Mouse (Mus musculus) heart, embryonic 15.5 days (tissue): ENCODE results near the gene Azi2. TPM values are rescaled to one million over a fixed set of nuclear protein-coding genes. Genes with fewer than 3 reads are reported as not detected.
A peak's percentile ranks its signal among the peaks of the same experiment; 100 is the strongest.

Source experiments
- ATAC-seq: fragments of 200-750 bp; cut with Nextera tagmentation; replicated peaks from 2 replicates; pipeline ENCODE4 v1.8.0; 2017; ENCODE audit warnings: low read depth, moderate TSS enrichment; ENCODE audit not compliant: insufficient number of reproducible peaks, insufficient read depth, low FRiP score
- H3K27ac ChIP-seq: fragments of 300-500 bp; sonication (generic); 2 replicates; pipeline ENCODE4 v1.5.1; 2015; ENCODE audit warnings: mild to moderate bottlenecking, inconsistent platforms
- H3K27me3 ChIP-seq: fragments of 300-500 bp; sonication (generic); 2 replicates; pipeline ENCODE4 v1.6.1; 2015; ENCODE audit warnings: inconsistent platforms
- H3K36me3 ChIP-seq: fragments of 300-500 bp; sonication (generic); 2 replicates; pipeline ENCODE4 v1.6.1; 2015; ENCODE audit warnings: mild to moderate bottlenecking, inconsistent platforms
- H3K4me1 ChIP-seq: fragments of 300-500 bp; sonication (generic); replicated peaks from 2 replicates; pipeline ENCODE4 v1.6.1; 2015; ENCODE audit warnings: inconsistent platforms
- H3K4me2 ChIP-seq: fragments of 300-500 bp; sonication (generic); 2 replicates; pipeline ENCODE4 v1.6.1; 2015; ENCODE audit warnings: inconsistent platforms, mild to moderate bottlenecking, moderate library complexity
- H3K4me3 ChIP-seq: fragments of 300-500 bp; sonication (generic); 2 replicates; pipeline ENCODE4 v1.5.1; 2015; ENCODE audit warnings: mild to moderate bottlenecking, inconsistent platforms
- H3K9ac ChIP-seq: fragments of 300-500 bp; sonication (generic); 2 replicates; pipeline ENCODE4 v1.6.1; 2015; ENCODE audit warnings: mild to moderate bottlenecking, inconsistent platforms
- H3K9me3 ChIP-seq: fragments of 300-500 bp; sonication (generic); replicated peaks from 2 replicates; pipeline ENCODE4 v1.6.1; 2016; ENCODE audit warnings: inconsistent platforms
- WGBS: fragments of 180-500 bp; shearing (Covaris S2); methylation state at CpG from one replicate; pipeline ENCODE4 v1.1.7; 2015; ENCODE audit warnings: mixed read lengths; 5-methylcytosine and 5-hydroxymethylcytosine counted together
- polyA plus RNA-seq: library from polyadenylated mRNA; unstranded; fragments of >200 nt; fragmentation: Nextera tagmentation; extraction: Ambion mirVana; gene quantifications from 2 replicates; pipeline ENCODE4 v1.2.1, GENCODE M21; 2015

Azi2 gene
- 62.5 and 67.2 TPM in 2 replicates for polyA plus RNA-seq

DNA sequence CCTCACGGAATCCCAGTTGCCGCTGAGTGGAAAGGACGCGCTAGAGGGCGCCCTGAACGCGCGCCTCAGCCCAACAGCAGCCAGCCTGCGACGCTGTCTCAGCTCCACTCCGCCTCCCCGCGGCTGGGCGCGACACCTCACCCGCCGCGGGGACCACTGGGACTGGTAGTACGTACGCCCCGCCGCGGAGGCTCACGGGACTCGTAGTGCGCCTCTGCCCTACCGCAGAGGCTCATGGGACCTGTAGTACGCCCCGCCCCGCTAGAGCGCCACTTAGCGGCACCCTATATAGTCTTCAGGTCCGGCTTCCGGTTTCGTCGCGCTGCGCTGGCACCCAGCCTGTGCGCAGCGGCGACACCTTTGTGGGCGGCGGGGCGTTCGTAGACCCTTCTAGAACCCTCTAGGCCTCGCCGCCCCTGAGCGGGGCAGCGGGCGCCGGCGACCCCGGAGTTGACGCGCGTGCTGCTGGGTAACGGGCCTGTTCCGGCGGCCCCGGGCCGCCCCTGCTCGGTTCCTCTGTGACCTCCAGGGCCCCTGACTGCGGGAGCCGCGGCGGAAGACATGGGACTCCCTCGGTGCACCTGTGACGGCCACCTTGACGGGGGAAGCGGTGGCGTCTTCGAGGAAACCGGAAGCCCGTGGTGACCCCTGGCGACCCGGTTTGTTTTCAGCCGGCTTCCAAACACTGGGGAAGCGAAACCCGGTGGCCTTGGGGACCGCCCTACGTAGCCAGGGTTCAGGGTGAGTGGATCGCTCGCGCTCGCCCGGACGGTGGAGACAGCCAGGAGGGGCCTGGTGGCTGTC lies at the start of gene Azi2:
Gene Azi2, plus strand, starts transcription at position 282 of the 804 bp plus-strand sequence.
- Histone ChIP-seq H3K27me3 (no peaks in the 10 kb centered on the region), H3K36me3 (0 out of 2 replicates have a peak, but pooled peaks cover 3% of the 10 kb centered on the region), H3K4me3 (peak within 1 kb of the TSS; percentile 87), H3K27ac (peak within 1 kb of the TSS; percentile 98), H3K9me3 (no peaks in the 10 kb centered on the region), H3K4me1 (peaks cover 18% of the 10 kb centered on the region), H3K9ac (peak within 1 kb of the TSS; percentile 93), H3K4me2 (peak within 1 kb of the TSS; percentile 78)
- ATAC-seq = peak; percentile 99
- under 1% methylated on average over 87 of the region's 87 CpGs for WGBS

DNA sequence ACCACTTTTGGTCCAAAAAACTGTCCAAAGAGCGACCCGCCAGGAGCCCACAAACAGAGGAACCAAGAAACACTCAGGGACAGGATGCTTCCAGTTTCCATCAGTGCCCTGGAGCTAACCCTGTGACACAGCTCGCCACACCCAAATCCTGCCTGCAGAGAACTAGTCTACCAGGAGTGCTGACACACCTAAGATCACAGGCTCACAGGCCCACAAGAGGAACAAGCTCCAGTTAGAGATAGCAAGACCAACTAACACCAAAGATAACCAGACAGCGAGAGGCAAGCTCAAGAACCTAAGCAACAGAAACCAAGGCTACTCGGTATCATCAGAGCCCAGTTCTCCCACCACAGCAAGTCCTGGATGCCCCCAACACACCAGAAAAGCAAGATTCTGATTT lies 43.7 kb upstream of the Azi2 start:
- Histone ChIP-seq H3K4me2 (no peak overlapping the region), H3K4me3 (no peak overlapping the region), H3K9me3 (no peaks in the 10 kb centered on the region), H3K9ac (no peak overlapping the region), H3K27me3 (no peaks in the 10 kb centered on the region), H3K36me3 (no peaks in the 10 kb centered on the region), H3K27ac (no peak overlapping the region), H3K4me1 (no peaks in the 10 kb centered on the region)
- ATAC-seq = no peak
- WGBS = 69% methylated on average over 5 of the region's 5 CpGs

- ATAC-seq = no peak
- H3K27me3 ChIP-seq = no peaks in the 10 kb centered on the region
- H3K4me1 ChIP-seq = no peaks in the 10 kb centered on the region
- no peaks in the 10 kb centered on the region for H3K36me3 ChIP-seq
- no peak overlapping the region for H3K27ac ChIP-seq
- no peak overlapping the region for H3K9ac ChIP-seq
- WGBS = 68% methylated on average over 3 of the region's 3 CpGs
- no peak overlapping the region for H3K4me3 ChIP-seq
- H3K4me2 ChIP-seq = no peak overlapping the region
- no peaks in the 10 kb centered on the region for H3K9me3 ChIP-seq
Measured at GRCm38 (mm10) chr9:118001488-118001887, 38.8 kb upstream of the Azi2 start.

- ATAC-seq = no peak
- no peak overlapping the region for H3K4me3 ChIP-seq
Measured at GRCm38 (mm10) chr9:118003218-118003886, 36.9 kb upstream of the Azi2 start.

DNA sequence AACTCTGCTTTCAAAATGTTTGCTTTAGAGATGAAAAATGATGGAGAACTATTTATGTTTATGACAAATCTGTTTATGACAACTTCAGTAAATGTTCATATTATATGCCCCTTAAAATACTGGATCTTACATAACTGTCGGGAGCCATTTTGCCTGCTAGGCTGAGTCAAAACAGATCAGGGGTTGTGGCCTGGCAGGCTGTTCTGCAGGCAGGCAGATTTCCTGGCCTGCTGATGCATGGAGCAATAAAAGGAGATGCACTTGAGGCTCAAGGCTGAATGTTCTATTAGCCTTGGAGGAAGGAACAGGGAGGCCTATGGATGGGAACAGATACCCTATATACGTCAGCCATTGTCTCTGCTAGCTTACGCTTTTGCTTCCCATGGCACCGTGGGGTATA lies 36.4 kb upstream of the Azi2 start:
- Histone ChIP-seq H3K4me1 (no peaks in the 10 kb centered on the region), H3K4me2 (no peak overlapping the region), H3K4me3 (no peak overlapping the region), H3K27ac (no peak overlapping the region), H3K9ac (no peak overlapping the region), H3K36me3 (no peaks in the 10 kb centered on the region), H3K9me3 (no peaks in the 10 kb centered on the region), H3K27me3 (no peaks in the 10 kb centered on the region)
- no peak for ATAC-seq
- 87% methylated on average over 4 of the region's 4 CpGs for WGBS

More at GRCm38 (mm10) chr9:118003218-118003886, 36.9 kb upstream of the Azi2 start:
- no peaks in the 10 kb centered on the region for H3K9me3 ChIP-seq
- H3K27ac ChIP-seq = no peak overlapping the region
- 71% methylated on average over 4 of the region's 4 CpGs for WGBS
- H3K9ac ChIP-seq = no peak overlapping the region
- H3K27me3 ChIP-seq = no peaks in the 10 kb centered on the region
- H3K4me1 ChIP-seq = no peaks in the 10 kb centered on the region
- no peaks in the 10 kb centered on the region for H3K36me3 ChIP-seq
- no peak overlapping the region for H3K4me2 ChIP-seq

GRCm38 (mm10) chr9:118012928-118013327 lies 27.4 kb upstream of the Azi2 start:
- Histone ChIP-seq H3K27me3 (no peaks in the 10 kb centered on the region), H3K9me3 (no peaks in the 10 kb centered on the region), H3K36me3 (no peaks in the 10 kb centered on the region), H3K4me3 (no peak overlapping the region), H3K27ac (no peak overlapping the region), H3K4me2 (no peak overlapping the region), H3K4me1 (no peaks in the 10 kb centered on the region), H3K9ac (no peak overlapping the region)
- ATAC-seq = no peak
- 86% methylated on average over 3 of the region's 3 CpGs for WGBS

DNA sequence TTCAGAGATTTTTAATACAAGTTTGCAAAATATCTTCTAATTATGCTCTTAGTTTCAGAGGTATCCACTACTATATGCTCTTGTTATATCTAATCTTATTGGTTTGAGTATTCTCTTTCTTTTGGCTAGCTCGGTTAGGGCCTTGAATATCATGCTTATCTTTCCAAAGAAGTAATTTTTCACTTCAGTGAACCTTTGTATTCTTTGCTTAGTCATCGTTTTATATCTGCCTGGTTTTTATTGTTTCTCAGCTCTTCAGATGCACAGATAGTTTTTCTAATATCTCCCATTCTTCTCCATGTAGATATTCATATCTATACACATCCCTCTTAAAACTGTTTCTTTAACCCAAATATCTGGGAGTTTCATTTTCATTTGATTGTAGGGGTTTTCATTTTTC lies 15.3 kb upstream of the Azi2 start:
- Histone ChIP-seq H3K4me3 (no peak overlapping the region), H3K4me2 (no peak overlapping the region), H3K9me3 (no peaks in the 10 kb centered on the region), H3K9ac (no peak overlapping the region), H3K27me3 (no peaks in the 10 kb centered on the region), H3K4me1 (no peaks in the 10 kb centered on the region), H3K36me3 (no peaks in the 10 kb centered on the region), H3K27ac (no peak overlapping the region)
- no peak for ATAC-seq
- 63% methylated on average over 2 of the region's 2 CpGs for WGBS

DNA sequence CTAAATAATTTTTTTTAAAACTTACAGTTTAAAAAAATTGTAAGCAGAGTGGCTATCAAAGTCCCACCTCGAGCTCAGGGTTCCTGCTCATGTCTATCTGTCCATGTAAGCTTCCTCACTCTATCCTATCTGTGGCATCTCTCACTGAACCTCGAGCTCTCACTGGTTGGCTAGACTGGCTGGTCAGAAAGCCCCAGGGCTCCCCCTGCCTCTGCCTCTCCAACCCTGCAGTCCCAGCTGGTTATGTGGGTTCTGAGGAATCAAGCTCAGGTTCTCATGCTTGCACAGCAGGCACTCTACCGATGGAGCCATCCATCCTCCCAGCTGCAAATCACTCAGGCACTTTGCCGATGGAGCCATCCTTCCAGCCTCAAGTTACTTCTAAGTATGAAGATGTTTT lies 10.8 kb upstream of the Azi2 start:
- ATAC-seq = no peak

GRCm38 (mm10) chr9:118030252-118030651 lies 10.0 kb upstream of the Azi2 start:
- H3K4me1 ChIP-seq = no peaks in the 10 kb centered on the region
- H3K9ac ChIP-seq = no peak overlapping the region
- H3K27me3 ChIP-seq = no peaks in the 10 kb centered on the region
- no peaks in the 10 kb centered on the region for H3K9me3 ChIP-seq
- WGBS = 51% methylated on average over 1 of the region's 1 CpGs
- no peak for ATAC-seq
- H3K4me2 ChIP-seq = no peak overlapping the region
- no peak overlapping the region for H3K27ac ChIP-seq
- no peak overlapping the region for H3K4me3 ChIP-seq
- H3K36me3 ChIP-seq = no peaks in the 10 kb centered on the region

More for the DNA sequence above, 10.8 kb upstream of the Azi2 start:
- WGBS = 44% methylated on average over 4 of the region's 4 CpGs
- Histone ChIP-seq H3K9me3 (no peaks in the 10 kb centered on the region), H3K4me2 (no peak overlapping the region), H3K36me3 (no peaks in the 10 kb centered on the region), H3K4me3 (no peak overlapping the region), H3K9ac (no peak overlapping the region), H3K4me1 (no peaks in the 10 kb centered on the region), H3K27ac (no peak overlapping the region), H3K27me3 (no peaks in the 10 kb centered on the region)

- Histone ChIP-seq H3K27me3 (no peaks in the 10 kb centered on the region), H3K4me2 (no peak overlapping the region), H3K36me3 (no peaks in the 10 kb centered on the region), H3K9me3 (no peaks in the 10 kb centered on the region), H3K4me1 (no peaks in the 10 kb centered on the region), H3K9ac (no peak overlapping the region), H3K27ac (no peak overlapping the region), H3K4me3 (no peak overlapping the region)
- ATAC-seq = no peak
- 48% methylated on average over 2 of the region's 2 CpGs for WGBS
Measured at GRCm38 (mm10) chr9:118031694-118032093, 8.6 kb upstream of the Azi2 start.

- no peaks in the 10 kb centered on the region for H3K9me3 ChIP-seq
- no peaks in the 10 kb centered on the region for H3K4me1 ChIP-seq
- no peak overlapping the region for H3K27ac ChIP-seq
- WGBS = 76% methylated on average over 3 of the region's 3 CpGs
- no peaks in the 10 kb centered on the region for H3K36me3 ChIP-seq
- H3K4me3 ChIP-seq = no peak overlapping the region
- H3K27me3 ChIP-seq = no peaks in the 10 kb centered on the region
- H3K4me2 ChIP-seq = no peak overlapping the region
- no peak overlapping the region for H3K9ac ChIP-seq
- ATAC-seq = no peak
Measured at GRCm38 (mm10) chr9:118034990-118035389, 5.3 kb upstream of the Azi2 start.
